Mouse (Mus musculus) R1 (cell line): ENCODE measurements at regions not wholly inside any gene's neighbourhood (a gene's known extent, or its start where the extent isn't known, plus 50 kb on each side); places are given as distances from the start of the nearest gene placed in this dataset.
A peak's percentile ranks its signal among the peaks of the same experiment; 100 is the strongest.

Experiments used
- DNase-seq: peaks from one replicate; pipeline ENCODE4 v3.0.0-alpha.2; 2018; ENCODE audit warnings: low read depth, low spot score

DNA sequence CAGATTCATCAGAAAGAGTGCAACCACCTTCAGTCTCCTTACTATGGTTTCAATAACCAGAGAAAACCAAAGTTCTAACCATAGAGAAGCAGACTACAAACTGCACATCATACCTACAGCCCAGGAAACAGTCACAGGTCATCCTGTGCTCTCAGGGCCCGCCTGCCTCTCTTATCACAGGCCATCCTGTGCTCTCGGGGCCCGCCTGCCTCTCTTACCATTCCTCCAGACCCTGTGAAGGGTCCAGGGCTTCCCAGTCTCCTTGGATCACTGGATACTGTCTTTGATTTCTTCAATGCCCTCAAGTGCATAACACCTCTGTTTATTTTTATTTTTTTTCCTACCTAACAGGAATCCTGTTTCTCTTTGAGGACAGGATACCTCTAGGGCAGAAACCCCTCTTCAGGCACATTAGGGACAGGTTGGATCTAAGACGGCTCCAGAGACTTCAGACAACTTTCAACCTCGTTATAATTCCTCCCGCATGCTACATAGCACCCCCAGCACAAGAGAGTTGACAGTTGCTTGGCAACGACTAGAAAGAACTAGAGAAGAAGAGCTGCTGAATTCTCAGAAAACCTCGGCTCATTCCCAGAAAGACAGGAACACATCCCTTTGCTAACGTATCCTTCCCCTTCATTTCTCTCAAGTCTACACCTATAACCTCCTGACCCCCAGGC lies 95.4 kb upstream of the Bmper start:
- peak; percentile 20 for DNase-seq

DNA sequence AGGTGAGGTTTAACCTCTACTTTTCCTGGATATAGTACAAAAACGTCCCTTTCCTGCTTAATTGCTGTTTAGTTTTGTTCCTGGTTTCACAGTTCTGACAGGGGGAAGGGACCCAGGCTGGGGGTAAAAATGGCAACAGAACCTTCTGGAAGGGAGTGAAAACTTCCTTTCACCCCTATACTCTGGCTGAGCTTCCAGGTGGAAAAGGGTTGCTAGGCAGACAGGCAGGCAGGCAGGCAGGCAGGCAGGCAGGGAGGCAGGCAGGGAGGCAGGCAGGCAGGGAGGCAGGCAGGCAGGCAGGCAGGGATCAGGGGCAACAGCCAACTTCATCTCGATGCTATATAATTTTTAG lies 94.9 kb upstream of the Bmper start:
- no peak for DNase-seq

DNA sequence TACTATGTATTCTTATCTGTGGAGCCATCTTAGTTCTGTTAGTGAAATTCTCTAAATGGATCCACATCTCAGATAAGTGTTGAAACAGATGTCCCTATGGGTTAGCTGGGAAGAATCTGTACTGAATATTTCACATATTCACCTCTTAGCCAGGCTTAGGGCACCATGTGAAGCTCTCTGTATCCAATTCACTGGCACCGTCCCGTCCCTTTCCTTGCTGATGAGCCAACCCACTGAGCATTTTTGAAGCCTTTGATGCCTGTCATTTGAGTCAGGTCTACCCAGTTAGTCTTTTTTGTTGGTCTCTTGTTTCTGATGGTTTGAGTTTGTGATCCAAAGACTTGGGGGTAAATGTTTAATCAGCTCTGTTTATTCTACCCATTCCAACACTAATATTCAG lies 88.9 kb upstream of the Bmper start:
- no peak for DNase-seq

DNA sequence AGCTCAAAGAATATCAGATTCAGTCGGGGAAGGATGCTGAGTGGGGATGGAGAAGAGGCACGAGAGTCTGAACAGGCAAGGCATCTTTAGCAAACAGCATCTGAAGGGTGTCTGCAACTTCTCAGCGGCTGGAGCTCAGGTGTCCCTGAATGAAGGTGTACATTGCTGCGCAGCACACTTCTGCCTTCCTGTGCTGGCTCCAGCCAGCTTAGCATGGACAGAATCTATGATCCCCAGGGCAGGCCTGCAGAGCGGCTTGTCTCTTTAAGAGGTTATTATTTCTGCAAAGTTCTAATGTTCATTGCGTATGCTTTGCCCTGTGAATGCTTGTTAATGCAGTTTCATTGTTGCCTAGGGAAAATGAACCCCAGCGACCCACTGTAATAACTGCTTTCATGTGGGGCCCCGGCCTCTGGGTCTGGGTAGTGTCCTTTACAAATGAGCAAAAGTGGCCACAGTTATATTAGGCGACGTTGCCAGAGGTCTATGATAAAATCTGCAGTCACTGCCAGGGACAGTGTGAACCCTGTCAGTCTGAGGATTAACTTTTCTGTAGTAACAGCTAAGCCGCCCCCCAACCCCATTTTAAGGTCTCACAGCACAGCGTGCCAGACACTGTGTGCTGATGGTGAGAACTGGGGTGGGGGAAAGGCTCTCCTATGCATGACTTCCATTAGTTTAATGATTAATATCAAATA lies 88.3 kb upstream of the Bmper start:
- DNase-seq, result no peak

DNA sequence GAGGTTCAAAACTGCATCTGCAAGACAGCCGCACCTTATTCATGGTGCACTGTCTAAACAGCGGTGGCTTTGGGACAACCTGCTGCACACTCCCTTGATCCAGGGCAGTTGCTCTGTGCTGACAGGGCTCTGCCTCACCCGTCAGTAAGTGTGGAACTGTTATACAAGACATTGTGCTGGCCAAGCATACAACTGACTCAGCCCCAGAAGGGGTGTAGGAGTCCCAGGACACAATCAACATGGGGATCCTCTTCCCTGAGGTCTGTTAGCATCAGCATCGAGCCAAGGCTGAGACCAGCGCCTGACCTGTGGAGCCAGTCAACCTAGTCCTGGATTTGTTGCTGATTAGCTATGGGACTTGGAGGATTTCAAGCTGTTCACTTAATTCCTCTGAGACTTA lies 86.4 kb upstream of the Bmper start:
- no peak for DNase-seq

DNA sequence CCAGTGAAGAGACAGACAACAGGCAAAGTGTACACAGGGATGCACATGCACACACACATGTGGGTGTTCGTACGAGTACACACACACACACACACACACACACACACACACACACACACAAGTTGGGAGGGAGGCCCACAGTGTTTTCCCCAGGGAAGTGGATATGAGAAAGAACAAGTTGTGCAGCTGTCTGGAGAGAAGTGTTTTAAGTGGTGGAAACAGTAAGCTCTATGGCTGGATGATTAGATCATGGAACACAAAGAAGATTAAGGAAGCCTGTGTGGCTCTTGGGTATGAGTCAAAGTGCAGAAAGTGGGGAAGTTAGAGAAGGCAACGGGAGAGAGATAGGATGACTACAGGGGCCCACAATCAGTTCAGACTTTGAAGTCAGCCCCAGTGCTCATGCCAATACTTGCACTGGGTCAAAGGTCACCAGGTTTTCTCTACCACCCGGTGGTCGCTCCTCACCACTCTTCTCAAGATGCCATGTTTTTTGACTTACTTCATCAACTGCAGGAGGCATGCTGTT lies 85.1 kb upstream of the Bmper start:
- DNase-seq, result no peak

DNA sequence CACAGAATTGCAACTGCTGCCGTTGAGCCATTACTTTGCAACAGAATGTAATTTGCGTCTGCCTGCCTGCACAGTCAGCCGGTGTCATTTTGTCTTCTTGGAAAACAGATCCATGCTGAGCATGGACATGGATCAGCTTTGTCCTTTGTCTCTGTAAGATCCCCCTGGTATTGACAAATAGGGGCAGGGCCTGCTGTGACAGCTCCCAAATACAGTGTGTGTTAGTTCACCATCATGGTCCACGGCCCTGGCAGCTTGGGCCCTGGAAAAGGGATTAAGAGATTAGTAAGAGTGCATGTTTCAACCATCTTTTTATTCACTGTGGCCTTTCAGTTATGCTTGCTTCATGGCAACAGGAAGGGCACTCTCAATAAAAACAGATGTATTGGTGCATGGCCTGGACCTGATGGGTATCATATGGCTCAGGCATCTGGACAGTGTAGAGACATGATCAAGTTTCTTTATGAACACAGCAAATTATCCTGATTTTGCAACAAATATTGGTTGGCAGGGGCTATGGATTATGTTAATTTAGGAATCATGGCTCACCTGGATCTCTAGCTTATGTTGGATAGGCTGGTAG lies 83.2 kb upstream of the Bmper start:
- no peak for DNase-seq

DNA sequence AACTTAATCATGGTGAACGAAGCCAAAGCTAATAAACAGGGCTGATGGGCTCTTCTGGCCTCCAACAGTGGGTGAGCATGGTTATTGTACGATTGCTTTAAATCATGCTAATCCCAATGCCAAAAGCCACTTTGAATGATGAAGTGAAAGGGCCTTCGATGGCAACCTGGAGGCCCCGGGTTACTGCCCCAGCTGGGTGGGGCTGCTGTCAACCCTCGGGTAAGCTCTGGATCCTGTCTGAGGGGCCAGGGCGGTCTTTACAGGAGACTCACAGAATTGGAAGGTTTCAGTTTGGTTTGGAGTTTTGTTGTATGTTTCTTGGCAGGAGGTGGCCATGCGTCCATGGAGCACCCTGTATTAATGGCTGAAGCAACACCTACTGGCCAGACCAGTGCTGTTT lies 78.6 kb upstream of the Bmper start:
- no peak for DNase-seq

DNA sequence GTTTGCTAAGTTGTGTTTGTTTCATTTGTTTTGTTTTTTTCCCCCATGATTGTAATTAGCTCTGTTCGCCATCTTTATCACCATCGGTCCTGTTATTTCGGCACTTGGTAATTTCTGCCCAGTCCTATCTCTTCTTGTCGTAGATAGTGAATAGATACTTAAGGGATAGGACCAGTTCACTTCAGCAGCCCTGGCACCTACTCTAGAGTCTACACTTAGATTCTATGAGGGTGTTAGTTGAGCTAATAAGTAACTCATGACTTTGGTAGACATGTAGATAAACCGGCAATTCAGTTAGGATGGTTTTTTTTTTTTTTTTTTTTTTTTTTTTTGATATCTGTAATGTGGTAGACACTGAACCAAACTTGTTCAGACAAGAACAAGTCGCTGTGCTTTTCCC lies 72.5 kb upstream of the Bmper start:
- no peak for DNase-seq

DNA sequence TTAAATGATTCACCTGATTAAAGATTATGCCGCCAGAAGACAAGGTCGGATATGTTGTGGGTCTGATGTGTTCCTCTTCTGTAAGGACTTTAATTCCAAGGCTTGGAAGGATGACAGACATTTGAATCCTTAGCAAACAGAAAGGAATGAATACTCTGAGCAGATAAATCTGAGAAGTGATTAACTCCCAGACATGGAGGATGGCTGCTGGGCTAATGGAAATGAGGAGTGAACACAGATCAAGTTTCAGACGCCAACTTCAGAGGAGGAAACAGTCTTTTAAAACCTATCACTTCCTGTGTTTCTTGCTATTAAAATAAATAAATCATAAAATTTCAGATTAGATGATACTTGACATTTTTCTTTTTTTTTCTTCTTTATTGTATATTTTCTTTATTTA lies 72.0 kb upstream of the Bmper start:
- no peak for DNase-seq

DNA sequence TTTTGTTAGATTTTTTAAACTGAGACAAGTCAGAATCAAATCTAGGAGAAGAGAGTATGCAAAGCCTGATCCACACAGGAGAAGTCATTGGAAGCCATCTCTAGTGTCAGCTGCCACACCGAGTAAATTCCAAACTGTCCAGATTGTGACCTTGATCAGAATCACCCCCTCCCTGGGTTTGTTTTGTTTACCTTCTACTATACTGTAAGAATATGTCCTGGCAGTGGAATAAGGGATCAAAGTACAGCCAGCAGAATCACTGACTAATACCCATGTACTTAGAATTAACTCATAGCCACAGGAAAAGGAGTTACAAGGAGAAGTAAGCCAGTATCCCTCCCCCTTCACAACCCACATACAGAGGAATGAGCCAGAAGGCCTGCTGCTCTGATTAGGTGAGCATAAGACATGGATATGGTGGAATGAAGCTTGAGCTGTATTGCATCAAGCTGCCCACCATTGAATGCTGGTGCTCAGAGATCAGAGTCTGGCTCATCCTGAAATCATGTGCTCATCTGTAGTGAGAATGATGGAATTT lies 70.9 kb upstream of the Bmper start:
- no peak for DNase-seq

DNA sequence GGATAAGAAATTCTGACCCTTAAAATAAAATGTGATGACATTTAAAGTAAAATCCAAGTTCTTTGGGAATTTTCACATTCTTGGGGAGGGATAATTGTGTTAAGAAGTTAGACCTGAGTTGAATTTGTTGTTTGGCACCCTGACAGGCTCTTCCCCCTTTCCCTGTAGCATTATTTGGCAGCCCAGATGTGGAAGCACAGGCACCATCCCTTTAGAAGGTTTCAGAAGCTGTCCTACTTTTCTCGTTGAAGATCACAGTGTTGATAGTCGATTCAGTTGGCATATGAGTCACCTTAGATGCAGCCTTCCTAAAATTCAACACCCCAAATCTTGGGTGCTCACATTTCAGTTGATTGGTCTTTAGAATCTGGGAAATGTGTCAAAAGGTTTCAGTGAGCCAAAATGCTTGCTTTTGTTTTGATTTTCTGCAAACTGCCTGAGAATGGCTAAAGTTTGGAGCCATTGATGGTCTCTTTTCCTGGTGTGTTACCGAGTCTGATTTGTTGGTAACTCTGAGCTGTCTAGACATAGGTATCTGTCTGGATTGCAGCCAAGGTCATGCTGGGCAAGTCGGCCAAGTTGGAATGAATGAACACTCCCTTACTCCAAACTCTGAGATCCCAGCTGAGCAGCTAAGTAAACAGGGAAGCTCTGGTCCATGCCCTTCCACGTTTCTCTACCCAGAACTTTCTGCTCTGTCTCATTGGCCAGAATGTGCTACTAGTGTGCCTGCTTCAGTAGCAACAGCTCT lies 65.9 kb upstream of the Bmper start:
- no peak for DNase-seq

DNA sequence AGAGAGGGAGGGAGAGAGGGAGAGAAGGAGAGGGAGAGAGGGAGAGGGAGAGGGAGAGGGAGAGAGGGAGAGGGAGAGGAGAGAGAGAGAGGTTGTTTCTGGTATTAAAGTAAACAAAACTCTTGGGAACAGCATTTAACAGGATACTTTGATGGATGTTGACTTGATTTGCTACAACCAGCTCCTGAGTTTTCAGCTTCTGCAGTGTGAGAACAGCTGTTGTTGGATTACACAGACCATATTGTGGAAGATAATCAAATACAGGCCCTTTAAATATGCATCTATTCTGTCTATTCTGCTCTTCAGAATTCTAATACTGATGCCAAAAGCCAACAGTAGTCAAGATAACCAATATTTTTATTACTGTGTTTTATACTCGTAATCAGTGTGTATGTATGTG lies 64.4 kb upstream of the Bmper start:
- no peak for DNase-seq

DNA sequence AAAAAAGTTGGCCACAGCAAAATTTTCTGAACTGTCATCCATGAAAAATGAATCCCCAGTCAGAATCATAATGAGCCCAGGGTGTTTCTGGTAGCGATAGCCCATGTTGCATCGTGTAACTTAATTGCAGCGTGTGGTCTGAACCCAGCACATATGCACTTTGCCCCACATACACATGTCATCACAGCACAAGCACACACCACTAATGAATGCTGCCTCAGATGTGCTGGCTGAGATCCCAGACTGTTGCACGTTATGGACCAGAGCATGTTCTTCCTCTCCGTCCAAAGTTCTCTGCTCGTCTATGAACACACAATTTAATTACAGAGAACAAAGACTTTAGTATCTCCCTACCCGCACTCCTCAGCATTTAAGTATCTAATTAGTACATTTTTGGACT lies 61.5 kb upstream of the Bmper start:
- DNase-seq, result no peak

DNA sequence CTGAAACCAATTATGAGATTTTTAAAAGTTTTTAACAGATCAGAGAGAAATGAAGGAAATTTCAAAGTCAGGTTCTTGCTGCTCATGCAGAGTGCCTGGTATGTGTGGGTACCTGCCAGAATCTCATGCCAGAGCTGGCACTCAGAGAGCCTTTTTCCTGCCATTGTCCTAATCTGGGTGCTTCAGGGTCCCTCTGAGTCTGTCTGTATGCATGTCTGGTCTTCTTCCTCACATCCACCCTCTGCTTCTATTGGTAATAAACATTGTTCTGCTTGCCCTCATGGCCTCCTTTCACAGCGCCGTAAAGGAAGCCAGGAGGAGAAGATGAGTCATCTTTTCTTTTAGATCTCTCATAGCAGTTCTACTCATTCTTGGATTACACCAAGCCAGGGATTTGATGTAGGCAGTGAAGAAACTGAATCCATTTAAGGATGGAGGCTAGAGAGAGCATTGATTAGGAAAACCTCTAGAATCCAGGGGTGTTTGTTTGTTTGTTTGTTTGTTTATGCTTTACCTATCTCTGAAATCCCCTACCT lies 55.8 kb upstream of the Bmper start:
- no peak for DNase-seq

DNA sequence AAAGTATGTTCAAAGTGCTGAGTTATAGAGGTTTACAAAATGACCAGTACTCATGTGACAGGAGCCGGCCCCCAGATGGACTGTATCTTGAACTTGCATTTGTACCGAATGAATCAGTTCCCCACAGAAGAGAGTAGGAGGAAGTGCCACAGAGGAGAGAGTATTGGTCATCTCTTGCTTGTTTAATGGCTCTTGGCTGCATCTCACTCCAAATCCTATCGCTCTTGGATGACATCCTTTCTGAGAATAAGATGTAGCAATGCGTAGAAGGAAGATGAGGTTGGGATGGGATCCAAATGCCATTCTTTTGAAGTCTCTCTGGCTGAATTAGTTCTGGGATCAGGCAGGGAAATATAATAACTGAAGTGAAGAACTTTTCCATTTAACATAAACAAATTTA lies 55.2 kb upstream of the Bmper start:
- no peak for DNase-seq

DNA sequence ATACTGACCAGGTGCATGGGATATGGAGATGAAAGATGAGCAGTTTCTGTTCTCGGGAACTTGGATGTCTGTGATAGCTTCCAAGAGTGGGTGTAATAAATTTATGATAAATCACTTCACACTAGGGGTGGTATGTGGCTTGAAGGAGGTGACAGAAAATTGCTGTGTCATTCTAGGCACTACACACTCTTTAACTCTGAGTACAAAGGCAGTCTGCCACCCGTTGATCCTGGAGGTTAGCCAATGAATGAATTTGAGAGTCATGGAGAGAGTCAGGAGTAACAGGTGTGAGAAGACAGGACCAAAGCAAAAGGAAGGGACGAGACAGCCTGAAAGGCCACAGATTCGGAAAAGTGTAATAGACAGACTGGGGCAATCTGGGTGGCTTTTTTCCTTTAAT lies 54.7 kb upstream of the Bmper start:
- no peak for DNase-seq

DNA sequence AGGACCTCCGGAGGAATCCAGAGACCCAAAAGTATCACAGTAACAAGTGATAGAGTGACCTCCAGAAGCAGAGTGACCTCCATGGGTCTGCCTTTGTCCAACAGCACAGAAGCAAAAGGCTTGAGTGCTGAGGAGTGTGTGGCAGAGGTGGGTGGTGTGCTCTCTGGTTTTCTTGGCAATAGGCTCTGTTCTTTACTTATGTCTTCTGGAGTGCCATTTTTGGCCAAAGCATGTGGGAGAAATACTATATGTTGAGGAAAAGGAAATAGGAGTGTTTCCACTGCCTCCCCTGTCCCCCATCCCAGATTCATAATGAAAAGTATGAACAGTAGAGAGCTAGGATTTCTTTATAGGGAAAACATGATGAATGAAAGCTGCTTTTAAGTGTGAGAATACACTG lies 51.5 kb upstream of the Bmper start:
- no peak for DNase-seq
